Mouse (Mus musculus): ENCODE data around the gene Arhgap27. TPM values are rescaled to one million over a fixed set of nuclear protein-coding genes. Genes with fewer than 3 reads are reported as not detected.
A peak's percentile ranks its signal among the peaks of the same experiment; 100 is the strongest.
"Not testable (repeated sequence)": the region's sequence is repeated elsewhere in the genome, so short reads cannot be mapped to it uniquely, and the experiment has no call there.

Arhgap27 gene
- total RNA-seq, 2 experiments from 2014 or later = 16.3 to 17.6 TPM

- no peak for DNase-seq
- intact Hi-C loops (cut with DNase I) = loop anchor here (10.0 kb wide), 1 partner anchor 335 kb away; no protein-coding TSS in a partner anchor
These were observed 23.9 kb downstream of the Arhgap27 start for GRCm38 (mm10) chr11:103339414-103340119.

DNA sequence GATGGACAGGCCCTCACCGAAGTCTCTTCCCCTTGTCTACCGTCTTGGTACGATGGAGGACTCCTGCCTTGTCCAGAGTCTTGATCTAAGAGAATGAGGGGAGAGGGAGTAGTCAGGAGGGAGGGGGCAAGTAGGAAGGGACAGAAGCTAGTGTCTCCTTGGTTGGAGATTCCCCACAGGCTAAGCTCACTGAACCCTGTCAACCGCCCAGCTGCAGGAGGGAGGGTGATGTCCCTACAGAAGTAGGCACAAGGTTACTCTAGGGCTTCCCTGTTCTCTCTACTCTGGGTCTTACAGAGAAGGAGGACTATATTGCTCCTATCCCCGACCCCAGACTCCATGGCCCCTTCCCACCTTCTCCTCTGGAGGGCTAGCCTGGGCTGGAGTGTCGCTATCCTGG, 24.8 kb downstream of the Arhgap27 start:
- intact Hi-C loops (cut with DNase I) = loop anchor here (10.0 kb wide), 1 partner anchor 336 kb away; no protein-coding TSS in a partner anchor

GRCm38 (mm10) chr11:103338119-103338518, 25.4 kb downstream of the Arhgap27 start:
- intact Hi-C loops (cut with DNase I) = loop anchor here (10.0 kb wide), 1 partner anchor 337 kb away; no protein-coding TSS in a partner anchor
- DNase-seq = no peak

More for the DNA sequence above, 24.8 kb downstream of the Arhgap27 start:
- no peak for DNase-seq

- intact Hi-C loops (cut with DNase I) = loop anchor here (10.0 kb wide), 1 partner anchor 338 kb away; no protein-coding TSS in a partner anchor
- DNase-seq = peak; percentile 55 to 61
These were observed 26.3 kb downstream of the Arhgap27 start for GRCm38 (mm10) chr11:103337180-103337579.

GRCm38 (mm10) chr11:103335561-103335960, 27.9 kb downstream of the Arhgap27 start:
- DNase-seq = no peak
- intact Hi-C loops (cut with DNase I) = loop anchor here (10.0 kb wide), 1 partner anchor 339 kb away; no protein-coding TSS in a partner anchor

DNA sequence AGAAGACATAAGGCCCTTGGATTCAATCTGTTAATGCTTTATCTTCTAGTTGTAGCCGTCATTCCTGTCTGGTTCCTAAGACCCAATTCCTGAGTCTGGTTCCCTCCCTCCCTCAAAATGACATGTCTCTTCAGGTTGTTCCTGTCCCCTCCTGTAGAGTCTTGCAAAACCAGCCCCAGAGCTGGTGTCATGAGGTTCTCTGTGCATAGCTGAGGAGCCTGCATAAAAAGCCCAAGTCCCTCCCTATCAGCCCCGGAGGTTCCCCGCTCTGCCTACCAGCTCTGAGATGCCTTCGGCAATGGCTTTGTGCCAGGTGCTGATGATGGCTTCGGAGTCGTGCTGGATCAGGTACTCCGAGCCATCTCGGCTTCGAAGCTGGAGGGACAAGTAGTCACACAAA, 28.6 kb downstream of the Arhgap27 start:
- intact Hi-C loops (cut with DNase I) = loop anchor here (10.0 kb wide), 1 partner anchor 340 kb away; no protein-coding TSS in a partner anchor
- no peak for DNase-seq

DNA sequence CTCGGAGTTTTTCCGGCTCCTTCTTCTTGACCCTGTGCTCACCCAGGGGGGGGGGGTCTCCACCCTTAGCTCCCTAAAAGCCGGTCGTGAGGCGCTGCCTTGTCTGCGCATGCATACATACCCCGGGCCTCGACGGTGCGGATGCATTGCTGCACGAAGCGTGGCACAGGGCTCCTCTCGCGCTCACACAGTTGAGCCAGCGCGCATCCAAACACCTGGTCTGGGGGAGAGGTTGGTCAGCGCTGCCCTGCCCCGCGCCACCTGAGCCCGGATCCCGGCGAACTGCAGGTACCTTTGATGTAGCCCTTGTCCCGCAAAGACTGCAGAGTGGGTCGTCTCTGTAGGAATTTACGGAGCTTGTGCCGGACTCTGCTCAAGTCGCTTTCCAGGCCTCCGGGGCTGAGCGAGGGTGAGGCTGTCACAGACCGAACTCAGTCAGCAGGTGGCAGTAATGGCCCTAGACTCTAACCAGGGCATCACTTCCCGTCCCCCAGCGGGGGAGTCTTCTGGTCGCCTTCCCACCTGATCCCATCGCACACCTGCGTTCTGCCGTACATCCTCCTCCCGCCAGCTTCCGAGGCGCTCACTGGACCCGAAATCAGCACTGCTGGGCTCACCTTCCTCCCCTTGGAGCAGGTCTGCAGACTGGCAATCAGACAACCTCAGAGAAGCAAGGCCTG, 29.6 kb downstream of the Arhgap27 start:
- DNase-seq = peak in 1 of 2 experiments; percentile 48
- intact Hi-C loops (cut with DNase I) = loop anchor here (2.0 to 10.0 kb wide), 2 partner anchors 25 to 341 kb away; no protein-coding TSS in a partner anchor

- DNase-seq = no peak
- intact Hi-C loops (cut with DNase I) = loop anchor here (1.0 to 10.0 kb wide), 4 partner anchors 26 to 342 kb away; no protein-coding TSS in a partner anchor
These were observed 30.4 kb downstream of the Arhgap27 start for GRCm38 (mm10) chr11:103332890-103333651.

GRCm38 (mm10) chr11:103332186-103332889, 31.2 kb downstream of the Arhgap27 start:
- DNase-seq = peak; percentile 84 to 85
- intact Hi-C loops (cut with DNase I) = loop anchor here (1.0 to 10.0 kb wide), 4 partner anchors 26 to 342 kb away; no protein-coding TSS in a partner anchor

GRCm38 (mm10) chr11:103331502-103332185, 31.8 kb downstream of the Arhgap27 start:
- DNase-seq = no peak
- intact Hi-C loops (cut with DNase I) = loop anchor here (1.0 to 10.0 kb wide), 4 partner anchors 27 to 343 kb away; no protein-coding TSS in a partner anchor

DNA sequence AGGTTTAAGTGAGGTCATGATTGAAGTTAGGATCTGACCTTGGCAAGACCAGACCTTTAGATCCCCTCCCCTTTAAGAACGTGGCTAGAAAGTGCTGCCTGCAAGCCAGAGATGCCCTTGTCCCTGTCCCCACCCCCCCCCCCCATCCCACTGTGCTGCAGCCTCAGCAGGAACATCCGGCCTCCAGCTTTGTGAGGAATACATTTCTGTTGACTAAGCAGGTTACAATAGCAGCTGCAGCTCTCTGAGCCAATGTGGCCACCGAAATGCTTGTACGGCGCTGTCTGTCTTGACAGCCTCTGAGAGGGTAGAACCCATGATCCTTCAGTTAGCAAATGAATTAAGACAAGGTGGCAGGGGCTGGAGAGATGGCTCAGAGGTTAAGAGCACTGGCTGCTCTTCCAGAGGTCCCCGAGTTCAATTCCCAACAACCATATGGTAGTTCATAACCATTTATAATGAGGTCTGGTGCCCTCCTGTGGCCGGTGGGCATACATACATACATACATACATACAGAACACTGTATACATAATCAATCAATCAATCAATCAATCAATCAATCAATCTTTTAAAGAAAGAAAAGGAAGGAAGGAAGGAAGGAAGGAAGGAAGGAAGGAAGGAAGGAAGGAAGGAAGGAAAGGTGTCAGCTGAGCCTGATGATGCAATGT, 32.7 kb downstream of the Arhgap27 start:
- no peak for DNase-seq
- intact Hi-C loops (cut with DNase I) = loop anchor here (10.0 kb wide), 1 partner anchor 344 kb away; no protein-coding TSS in a partner anchor

DNA sequence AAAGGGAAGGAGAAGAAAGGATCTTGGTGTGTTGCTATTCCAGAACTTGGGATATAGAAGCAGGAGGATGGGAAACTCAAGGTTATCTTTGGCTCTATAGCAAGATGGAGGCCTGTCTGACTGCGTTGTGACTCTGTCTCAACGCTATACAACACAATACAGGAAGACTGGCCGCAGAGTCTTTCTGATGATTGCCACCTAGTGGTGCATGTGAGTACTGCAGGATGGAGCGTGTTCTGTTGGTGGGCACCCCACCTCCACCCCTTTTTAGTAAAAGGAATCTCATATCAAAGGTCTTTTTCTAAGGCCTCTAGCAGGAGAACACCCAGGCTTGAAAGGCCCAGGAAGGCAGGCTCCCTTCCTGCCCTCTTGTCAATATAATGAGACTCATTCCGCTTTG, 36.5 kb downstream of the Arhgap27 start:
- intact Hi-C loops (cut with DNase I) = loop anchor here (10.0 kb wide), 1 partner anchor 422 kb away; the partner anchor contains the start of gene Gfap
- DNase-seq = peak; percentile 84 to 89

DNA sequence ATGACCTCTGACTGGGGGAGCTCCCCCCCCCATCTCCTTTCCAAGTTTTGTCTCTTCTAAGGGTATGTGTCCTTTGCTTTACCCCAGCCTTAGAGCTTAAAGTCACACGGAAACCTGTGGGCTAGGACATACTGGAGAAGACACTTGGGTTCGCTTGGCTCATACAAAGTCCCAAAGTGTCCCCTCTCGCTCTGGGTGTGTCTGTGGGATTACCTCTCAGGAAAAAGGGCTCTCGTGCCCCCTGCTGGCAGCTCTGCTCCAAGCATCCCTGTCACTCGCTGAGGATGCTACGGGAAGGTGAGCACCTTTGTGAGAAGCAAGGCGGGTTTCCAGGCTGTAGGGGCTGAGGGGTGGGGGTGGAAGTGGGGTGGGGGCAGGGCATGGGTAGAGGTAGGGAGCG, 38.3 kb downstream of the Arhgap27 start:
- DNase-seq = peak; percentile 74 to 81
- intact Hi-C loops (cut with DNase I) = loop anchor here (1.0 to 10.0 kb wide), 4 partner anchors 54 to 420 kb away; partner anchors contain the start of gene Gfap

DNA sequence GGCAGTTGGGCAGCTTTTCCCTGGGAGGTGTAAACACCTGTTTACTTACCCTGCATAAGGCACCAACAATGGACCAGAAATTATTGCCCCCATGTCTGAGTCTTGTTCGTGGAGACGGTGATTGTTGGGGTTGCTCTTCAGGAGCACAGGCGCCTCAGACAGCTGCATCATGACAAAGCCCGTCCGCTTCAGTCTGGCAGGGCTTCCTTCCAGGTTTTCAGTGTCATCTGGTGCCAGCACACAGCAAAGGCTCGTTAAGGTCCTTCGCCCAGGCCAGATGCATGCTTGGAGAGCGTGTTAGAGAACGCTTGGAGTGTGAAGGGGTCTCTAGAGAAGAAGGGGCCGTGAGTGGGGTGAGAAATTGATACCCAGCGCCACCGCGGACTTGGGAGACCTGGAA, 38.8 kb downstream of the Arhgap27 start:
- no peak for DNase-seq
- intact Hi-C loops (cut with DNase I) = loop anchor here (1.0 to 10.0 kb wide), 5 partner anchors 42 to 420 kb away; partner anchors contain the start of gene Gfap

- DNase-seq = not testable (repeated sequence)
- intact Hi-C loops (cut with DNase I) = loop anchor here (5.0 to 10.0 kb wide), 2 partner anchors 41 to 418 kb away; partner anchors contain the start of gene Gfap
These were observed 40.7 kb downstream of the Arhgap27 start for GRCm38 (mm10) chr11:103322832-103323231.

DNA sequence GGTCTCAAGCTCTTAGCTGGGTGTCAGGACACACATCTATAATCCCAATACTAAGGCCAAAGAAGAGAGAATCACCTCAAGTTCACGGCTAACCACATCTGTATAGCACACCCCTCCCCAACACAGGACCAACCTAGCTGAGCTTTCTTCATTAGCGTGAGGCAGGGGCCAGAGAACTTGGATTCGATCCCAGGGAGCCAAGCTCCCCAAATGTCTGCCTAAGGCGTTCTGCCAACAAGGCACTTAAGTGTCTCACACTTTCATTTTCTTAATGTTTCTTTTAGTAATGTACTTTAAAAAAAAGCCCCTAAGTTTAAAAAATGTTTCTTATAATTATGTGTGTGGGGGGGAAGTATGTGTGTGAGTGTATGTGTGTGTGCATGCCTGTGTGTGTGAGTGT, 42.8 kb downstream of the Arhgap27 start:
- DNase-seq = no peak
- intact Hi-C loops (cut with DNase I) = loop anchor here (5.0 to 10.0 kb wide), 2 partner anchors 38 to 416 kb away; partner anchors contain the start of gene Gfap

DNA sequence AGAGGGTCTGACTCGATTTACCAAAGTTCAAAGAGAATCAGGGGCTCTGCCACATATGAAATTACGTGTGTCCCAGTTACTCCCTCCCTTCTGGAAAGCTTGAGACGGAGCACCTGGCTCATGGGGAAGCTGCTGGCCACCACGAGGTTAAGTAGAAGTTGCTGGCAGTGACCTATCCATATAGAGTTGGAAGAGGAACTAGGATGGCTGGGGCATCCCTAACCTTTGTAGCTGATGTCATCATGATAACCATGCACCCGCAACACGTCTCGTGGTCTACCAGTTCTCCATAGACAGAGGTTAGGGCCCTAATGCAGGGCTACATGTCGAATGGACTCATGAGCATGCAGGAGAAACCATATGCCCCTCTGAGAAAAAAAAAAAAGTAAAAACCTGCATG, 43.3 kb downstream of the Arhgap27 start:
- intact Hi-C loops (cut with DNase I) = loop anchor here (5.0 to 10.0 kb wide), 2 partner anchors 38 to 415 kb away; partner anchors contain the start of gene Gfap
- no peak for DNase-seq

DNA sequence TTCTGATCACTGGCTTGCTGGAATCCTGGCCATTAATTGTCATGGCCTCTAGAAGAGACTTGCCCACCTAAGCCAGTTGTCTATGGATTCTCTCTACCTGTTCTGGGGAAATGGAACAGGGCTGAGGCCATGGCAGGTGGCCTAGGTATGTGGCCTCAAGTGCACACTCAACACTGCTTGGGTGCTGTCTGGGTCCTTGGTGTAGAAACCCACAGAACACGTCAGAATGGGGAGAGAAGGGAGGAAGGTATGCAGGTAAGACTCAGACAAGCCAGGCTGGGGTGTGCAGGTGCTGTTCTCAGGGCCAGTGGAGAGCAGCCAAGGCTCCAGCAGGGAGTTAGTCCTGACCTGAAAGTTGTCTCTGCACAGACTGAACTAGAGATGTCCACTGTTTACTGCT, 45.5 kb downstream of the Arhgap27 start:
- no peak for DNase-seq
- intact Hi-C loops (cut with DNase I) = no loop called here

Measured in heart, postnatal 36 days (tissue).